Mouse (Mus musculus) lung, adult 2 months (tissue): ENCODE results near the gene Ly75. TPM values are rescaled to one million over a fixed set of nuclear protein-coding genes. Genes with fewer than 3 reads are reported as not detected.

Source experiments
- DNase-seq: peaks from one replicate; pipeline ENCODE4 v3.0.0; 2022
- H3K4me1 ChIP-seq: fragments of 200-500 bp; 2 replicates; pipeline ENCODE4 v1.6.1; 2011; ENCODE audit warnings: low read length; ENCODE audit not compliant: control insufficient read depth, insufficient read depth
- H3K4me3 ChIP-seq: fragments of 200-500 bp; replicated peaks from 2 replicates; pipeline ENCODE3; 2011; ENCODE audit warnings: low read depth, mild to moderate bottlenecking, control low read depth, low read length; ENCODE audit errors: extremely low read depth
- CTCF ChIP-seq: fragments of 200-500 bp; IDR thresholded peaks from 2 replicates; pipeline ENCODE4 v1.5.1; 2011; ENCODE audit warnings: mild to moderate bottlenecking, low read length, control low read depth; ENCODE audit not compliant: insufficient read depth
- POLR2A ChIP-seq: fragments of 200-500 bp; IDR thresholded peaks from 2 replicates; pipeline ENCODE4 v1.6.1; 2011; ENCODE audit warnings: low read depth, mild to moderate bottlenecking, control low read depth, low read length, borderline replicate concordance; ENCODE audit errors: extremely low read depth
- WGBS: fragments of 180-500 bp; shearing (Covaris S2); methylation state at CpG from one replicate; pipeline ENCODE4 v1.1.7; 2018; 5-methylcytosine and 5-hydroxymethylcytosine counted together
- polyA plus RNA-seq: library from polyadenylated mRNA; depleted of rRNA; stranded (reverse); fragments of >200 nt; gene quantifications from 2 replicates; pipeline ENCODE4 v1.2.3, GENCODE M21; 2012; rRNA removed

Gene Ly75
- polyA plus RNA-seq = 1.7 and 2.9 TPM in 2 replicates

GRCm38 (mm10) chr2:60382858-60383669, at the start of gene Ly75:
TSS of gene Ly75 (minus strand) at chr2:60383303.
- Histone ChIP-seq H3K4me3 (peak within 1 kb of the TSS; percentile 60), H3K4me1 (0 out of 2 replicates have a peak, but pooled peaks cover 3% of the 10 kb centered on the region)
- TF ChIP-seq POLR2A (no peak), CTCF (no peak)
- peak; percentile 86 for DNase-seq
- 2% methylated on average over 46 of the region's 46 CpGs for WGBS

- 71% methylated on average over 8 of the region's 8 CpGs for WGBS
- DNase-seq = no peak
- no peak for TF ChIP-seq CTCF
- TF ChIP-seq POLR2A = no peak
- no peak overlapping the region for H3K4me3 ChIP-seq
- no peaks in the 10 kb centered on the region for H3K4me1 ChIP-seq
These were observed 47.4 kb upstream of the Ly75 start for GRCm38 (mm10) chr2:60430315-60431021.

GRCm38 (mm10) chr2:60418075-60418474, 35.0 kb upstream of the Ly75 start:
- 4% methylated on average over 6 of the region's 6 CpGs for WGBS
- TF ChIP-seq CTCF (peak; percentile 84), POLR2A (no peak)
- Histone ChIP-seq H3K4me1 (no peaks in the 10 kb centered on the region), H3K4me3 (no peak overlapping the region)
- peak; percentile 57 for DNase-seq

GRCm38 (mm10) chr2:60414334-60414733, 31.2 kb upstream of the Ly75 start:
- 62% methylated on average over 8 of the region's 8 CpGs for WGBS
- Histone ChIP-seq H3K4me1 (no peaks in the 10 kb centered on the region), H3K4me3 (no peak overlapping the region)
- DNase-seq = no peak
- TF ChIP-seq POLR2A (no peak), CTCF (no peak)

- no peak overlapping the region for H3K4me3 ChIP-seq
- DNase-seq = no peak
- 72% methylated on average over 18 of the region's 18 CpGs for WGBS
- no peaks in the 10 kb centered on the region for H3K4me1 ChIP-seq
- no peak for TF ChIP-seq CTCF
- no peak for TF ChIP-seq POLR2A
These were observed 30.0 kb upstream of the Ly75 start for GRCm38 (mm10) chr2:60413006-60413650.

- no peaks in the 10 kb centered on the region for H3K4me1 ChIP-seq
- no peak overlapping the region for H3K4me3 ChIP-seq
- TF ChIP-seq POLR2A (no peak), CTCF (no peak)
- WGBS = 69% methylated on average over 7 of the region's 7 CpGs
- DNase-seq = no peak
These were observed 28.1 kb upstream of the Ly75 start for GRCm38 (mm10) chr2:60411181-60411580.

GRCm38 (mm10) chr2:60409989-60410763, 27.1 kb upstream of the Ly75 start:
- no peak overlapping the region for H3K4me3 ChIP-seq
- no peak for DNase-seq
- WGBS = 69% methylated on average over 11 of the region's 11 CpGs
- no peak for TF ChIP-seq POLR2A
- H3K4me1 ChIP-seq = no peaks in the 10 kb centered on the region

GRCm38 (mm10) chr2:60409194-60409593, 26.1 kb upstream of the Ly75 start:
- TF ChIP-seq CTCF (no peak), POLR2A (no peak)
- WGBS = 74% methylated on average over 6 of the region's 6 CpGs
- DNase-seq = no peak
- Histone ChIP-seq H3K4me1 (no peaks in the 10 kb centered on the region), H3K4me3 (no peak overlapping the region)

- no peak overlapping the region for H3K4me3 ChIP-seq
- WGBS = 82% methylated on average over 2 of the region's 2 CpGs
- no peak for TF ChIP-seq POLR2A
- TF ChIP-seq CTCF = no peak
- H3K4me1 ChIP-seq = no peaks in the 10 kb centered on the region
- no peak for DNase-seq
These were observed 24.3 kb upstream of the Ly75 start for GRCm38 (mm10) chr2:60407387-60407786.
